20 mouse cellular contexts compared by ENCODE assay signal in genomic region chr11:95557719-95558118, GRCm38 (mm10). TPM values are rescaled to one million over a fixed set of nuclear protein-coding genes. Genes with fewer than 3 reads are reported as not detected.
DNase-seq lines count a peak whose midpoint lies in the region; ATAC-seq lines count a peak whose summit lies in the region.
"Had no signal": no experiment of that assay in that cellular context is flagged by ENCODE, and none has a peak within 500 bp of the region (broad histone marks: within the 10 kb centered on the region; RNA-seq: fewer than 3 reads in every experiment).

No protein-coding gene starts in this region.

- no peak overlapping the region for H3K27ac ChIP-seq in forebrain, embryonic 12.5 days
- H3K27ac ChIP-seq: hindbrain, embryonic 14.5 days; intestine, embryonic 15.5 days; left cerebral cortex, adult 2 months had no signal

- no peaks in the 10 kb centered on the region for H3K9me3 ChIP-seq in forebrain, embryonic 12.5 days
- H3K9me3 ChIP-seq: embryonic facial prominence, embryonic 13.5 days; intestine, embryonic 15.5 days had no signal

- H3K27me3 ChIP-seq in forebrain, embryonic 12.5 days: 0 out of 2 replicates have a peak, but pooled peaks cover 8% of the 10 kb centered on the region
- H3K27me3 ChIP-seq: embryonic facial prominence, embryonic 13.5 days; intestine, embryonic 15.5 days had no signal

- no peak for ATAC-seq in forebrain, embryonic 12.5 days (ENCODE audit: low FRiP score)
- ATAC-seq: intestine, embryonic 15.5 days; midbrain, embryonic 16.5 days had no signal

- no peak overlapping the region for H3K9ac ChIP-seq in forebrain, embryonic 12.5 days
- H3K9ac ChIP-seq: embryonic facial prominence, embryonic 13.5 days; hindbrain, embryonic 14.5 days; intestine, embryonic 15.5 days had no signal

- H3K4me1 ChIP-seq in forebrain, embryonic 12.5 days: no peaks in the 10 kb centered on the region

- H3K4me3 ChIP-seq in forebrain, embryonic 12.5 days (replicated peaks): no peak overlapping the region
- H3K4me3 ChIP-seq: embryonic facial prominence, embryonic 13.5 days; intestine, embryonic 15.5 days; left cerebral cortex, adult 2 months had no signal

- 23% methylated on average over 6 of the region's 6 CpGs for WGBS in forebrain, embryonic 12.5 days

- no peaks in the 10 kb centered on the region for H3K36me3 ChIP-seq in forebrain, embryonic 12.5 days (replicated peaks)
- H3K36me3 ChIP-seq: embryonic facial prominence, embryonic 13.5 days; intestine, embryonic 15.5 days had no signal

- peak; percentile 35 for DNase-seq in gastrocnemius, postnatal 25 days
- no peak for DNase-seq in gastrocnemius, adult 18-20 months (ENCODE audit: low spot score)
- peak; percentile 81 for DNase-seq in left cerebral cortex, postnatal 4 days
- no peak for DNase-seq in left cerebral cortex, adult 11 months (ENCODE audit: low spot score)
- peak; percentile 34 for DNase-seq in Muller cell, postnatal 12 days (ENCODE audit: inconsistent ontology term)
- DNase-seq in fat pad, adult 2 months (ENCODE audit: extremely low read depth, low read depth, low spot score): peak; percentile 56
- DNase-seq: adrenal gland, adult 8-10 months; cerebellum, adult 9-10 months; kidney, postnatal 36 days; lung, adult 18-20 months; thymus, postnatal 25 days had no signal

- no peak overlapping the region for H3K4me2 ChIP-seq in forebrain, embryonic 12.5 days
- H3K4me2 ChIP-seq: embryonic facial prominence, embryonic 13.5 days; hindbrain, embryonic 14.5 days; intestine, embryonic 15.5 days; liver, embryonic 11.5 days had no signal

- intact Hi-C loops in left cerebral cortex, postnatal 4 days (cut with DNase I): no loop called here

RNA-seq across cellular contexts. Expression of gene Ngfr, which starts 29.8 kb away (rescaled TPM):
- total RNA-seq in gastrocnemius, postnatal 25 days (2021): under 1 TPM; 0.43 to 0.61 TPM
- under 1 TPM; 0.34 to 0.38 TPM for total RNA-seq in gastrocnemius, adult 18-20 months (2021)
- 1 to 10 TPM; 4.2 to 8.1 TPM for total RNA-seq in left cerebral cortex, postnatal 4 days (2021)
- polyA plus RNA-seq in forebrain, embryonic 12.5 days (2016; fragmentation: Nextera tagmentation; extraction: Ambion mirVana): 10.5 and 10.9 TPM in 2 replicates
- total RNA-seq: megakaryocyte-erythroid progenitor cell, adult 5-6 weeks had no signal

RNA-seq across cellular contexts. Expression of gene Nxph3, which starts 43.3 kb away (rescaled TPM):
- under 1 TPM; 0.16 to 0.26 TPM for total RNA-seq in gastrocnemius, postnatal 25 days (2021)
- under 1 TPM; 0.27 to 0.33 TPM for total RNA-seq in gastrocnemius, adult 18-20 months (2021)
- total RNA-seq in left cerebral cortex, postnatal 4 days (2021): 10 to 100 TPM; 40.2 to 44.0 TPM
- 0.57 and 0.87 TPM in 2 replicates for polyA plus RNA-seq in forebrain, embryonic 12.5 days (2016; fragmentation: Nextera tagmentation; extraction: Ambion mirVana)
- total RNA-seq: megakaryocyte-erythroid progenitor cell, adult 5-6 weeks; neutrophil, adult 5-6 weeks had no signal

Comparison
In these comparisons a context has a peak if more than half of its experiments do, and no peak if none do; other contexts are left out.
1. DNase-seq: peak in gastrocnemius, postnatal 25 days (single experiment), left cerebral cortex, postnatal 4 days (single experiment), Muller cell, postnatal 12 days (single experiment) and fat pad, adult 2 months (single experiment); none in gastrocnemius, adult 18-20 months (single experiment) and left cerebral cortex, adult 11 months (single experiment).
2. RNA of gene Nxph3, which starts 43.3 kb away (total RNA-seq): 40.2 to 44.0 TPM in left cerebral cortex, postnatal 4 days; 0.27 to 0.33 TPM in gastrocnemius, adult 18-20 months and 0.16 to 0.26 TPM in gastrocnemius, postnatal 25 days; every median in the first group is over 10 times any median in the second.